Mouse (Mus musculus) layer of hippocampus, postnatal 36 days (tissue): ENCODE results near the gene Tdrd9. TPM values are rescaled to one million over a fixed set of nuclear protein-coding genes. Genes with fewer than 3 reads are reported as not detected.
"Not testable (repeated sequence)": the region's sequence is repeated elsewhere in the genome, so short reads cannot be mapped to it uniquely, and the experiment has no call there.

Experiments
- DNase-seq, 2 experiments: peaks; one replicate each; pipeline ENCODE4 v3.0.0; 2022
- total RNA-seq, 2 experiments: library from RNA; stranded (reverse); gene quantifications; 2 replicates each; pipeline ENCODE4 v1.2.3; 2021

The Tdrd9 gene
- total RNA-seq: under 1 TPM; 0.30 to 0.33 TPM

- no peak for DNase-seq
Measured at GRCm38 (mm10) chr12:111971231-111971686, at the start of gene Tdrd9. Gene Tdrd9 (plus strand): TSS chr12:111971559.

DNA sequence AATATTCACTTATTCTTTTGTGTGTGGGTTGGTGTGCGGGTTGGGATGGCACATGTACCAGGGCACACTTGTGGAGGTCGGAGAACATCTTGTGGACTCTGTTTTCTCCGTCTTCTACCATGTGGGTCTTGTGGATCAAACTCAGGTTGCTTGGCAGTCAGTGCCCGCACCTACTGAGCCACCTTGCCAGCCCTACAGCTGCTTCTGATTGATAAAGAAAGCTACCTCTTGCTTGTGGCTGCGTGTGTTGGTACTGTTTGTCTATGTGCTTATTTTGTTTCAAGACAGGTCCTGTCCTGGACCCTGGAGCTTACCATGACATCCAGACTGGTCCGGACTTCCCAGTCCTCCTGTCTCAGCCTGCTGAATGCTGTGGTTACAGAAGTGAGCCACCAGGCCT is 48.2 kb upstream of the Tdrd9 start:
- no peak for DNase-seq

DNA sequence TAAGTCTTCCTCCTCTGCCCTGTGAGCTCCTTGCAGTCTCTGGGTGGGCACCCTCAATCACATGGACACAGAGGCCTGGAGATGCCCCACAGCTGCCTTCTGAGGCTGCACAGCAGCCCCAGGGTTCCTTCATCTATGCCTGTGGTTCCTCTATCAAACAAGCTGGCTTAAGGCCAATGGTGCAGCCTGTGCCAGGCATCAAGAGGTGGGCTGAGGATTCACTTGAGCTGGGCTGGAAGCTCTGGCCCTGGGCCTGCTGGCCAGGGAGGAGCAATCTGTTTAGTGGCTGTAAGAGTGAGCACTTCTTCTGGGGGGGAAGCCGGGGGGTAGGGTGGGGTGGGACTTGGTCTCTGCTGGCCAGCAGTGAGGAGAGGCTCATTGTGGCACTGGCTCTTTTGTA is 44.0 kb upstream of the Tdrd9 start:
- DNase-seq: no peak

GRCm38 (mm10) chr12:111928411-111928966 is 42.9 kb upstream of the Tdrd9 start:
- DNase-seq: no peak

GRCm38 (mm10) chr12:111931411-111932025 is 39.8 kb upstream of the Tdrd9 start:
- no peak for DNase-seq

DNA sequence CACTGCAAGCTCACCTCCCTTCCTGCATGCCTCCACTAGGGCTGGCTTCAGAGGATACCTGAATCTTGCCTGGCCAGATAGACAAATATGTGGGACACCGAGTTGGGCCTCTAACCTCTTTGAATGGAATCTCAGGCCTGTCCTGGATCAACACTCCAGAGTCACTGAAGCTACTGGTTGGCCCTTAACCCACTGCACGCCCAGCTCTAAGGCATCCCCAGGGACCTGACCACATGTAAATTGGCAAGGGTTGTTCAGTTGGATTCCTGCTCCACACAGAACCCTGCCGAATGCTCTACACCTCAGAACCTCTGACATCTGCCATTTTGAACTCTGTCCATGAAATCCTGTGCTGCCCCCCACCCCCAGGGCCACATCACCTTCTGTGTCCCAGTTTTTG is 38.8 kb upstream of the Tdrd9 start:
- no peak for DNase-seq

GRCm38 (mm10) chr12:111933032-111933704 is 38.2 kb upstream of the Tdrd9 start:
- DNase-seq: no peak

DNA sequence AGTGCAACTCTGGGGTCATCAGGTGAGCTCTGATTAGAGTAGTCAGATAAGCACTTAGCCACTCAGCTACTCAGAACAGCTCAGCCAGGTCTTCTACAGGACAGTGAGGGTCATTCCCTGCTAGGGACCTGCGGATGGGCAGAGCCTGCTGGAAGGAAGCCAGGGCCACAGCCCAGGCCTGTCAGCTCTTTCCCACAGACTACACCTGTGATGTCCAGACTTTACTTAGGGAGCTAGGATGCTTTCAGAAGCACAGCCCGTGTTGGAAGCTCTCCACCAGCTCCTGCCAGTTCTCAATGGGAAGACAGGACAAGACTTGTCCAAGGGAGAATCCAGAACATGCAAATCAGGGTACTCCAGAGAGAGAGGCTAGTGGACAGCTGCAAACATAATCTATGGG is 37.4 kb upstream of the Tdrd9 start:
- no peak for DNase-seq

DNA sequence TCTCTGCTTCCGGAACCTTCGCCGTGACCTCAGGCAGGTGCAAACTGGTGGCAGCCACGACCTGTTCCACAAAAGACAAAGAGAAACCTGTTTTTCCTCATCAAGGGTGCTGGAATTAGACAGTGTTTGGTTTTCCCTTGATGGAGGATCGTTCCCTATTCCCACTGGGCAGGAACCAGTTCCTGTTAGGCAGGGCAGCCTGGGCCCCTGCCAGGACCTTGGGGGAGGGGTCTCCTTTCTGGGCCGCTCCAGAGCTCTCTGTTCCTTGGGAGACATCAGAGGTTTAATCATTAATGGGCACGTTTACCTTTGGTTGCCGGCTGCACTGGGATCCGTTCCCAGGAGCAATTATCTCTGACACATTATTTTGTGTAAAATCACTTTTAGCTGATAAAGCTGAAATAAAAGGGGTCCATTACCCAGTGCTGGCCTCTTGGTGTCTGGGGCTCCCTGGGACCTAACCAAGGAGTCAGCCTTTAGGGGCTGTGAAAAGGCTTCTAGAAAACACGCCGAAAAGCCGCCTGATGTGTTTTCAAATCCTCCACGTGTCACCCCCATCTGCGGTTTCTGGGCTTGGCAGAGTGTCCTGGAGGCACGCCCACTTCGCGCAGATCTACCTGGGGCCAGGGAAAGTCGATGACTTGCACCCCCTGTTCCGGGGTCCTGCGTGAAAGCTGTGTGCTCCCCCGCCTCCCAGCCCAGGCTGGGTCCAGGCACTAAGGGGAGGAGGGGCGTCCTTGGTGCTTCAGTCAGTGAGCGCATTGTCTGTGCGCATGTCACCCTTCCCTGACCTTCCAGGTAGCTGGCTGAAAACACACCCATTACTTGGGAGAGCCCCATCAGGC is 34.4 kb upstream of the Tdrd9 start:
- no peak for DNase-seq

GRCm38 (mm10) chr12:111938623-111939177 is 32.7 kb upstream of the Tdrd9 start:
- DNase-seq: no peak

DNA sequence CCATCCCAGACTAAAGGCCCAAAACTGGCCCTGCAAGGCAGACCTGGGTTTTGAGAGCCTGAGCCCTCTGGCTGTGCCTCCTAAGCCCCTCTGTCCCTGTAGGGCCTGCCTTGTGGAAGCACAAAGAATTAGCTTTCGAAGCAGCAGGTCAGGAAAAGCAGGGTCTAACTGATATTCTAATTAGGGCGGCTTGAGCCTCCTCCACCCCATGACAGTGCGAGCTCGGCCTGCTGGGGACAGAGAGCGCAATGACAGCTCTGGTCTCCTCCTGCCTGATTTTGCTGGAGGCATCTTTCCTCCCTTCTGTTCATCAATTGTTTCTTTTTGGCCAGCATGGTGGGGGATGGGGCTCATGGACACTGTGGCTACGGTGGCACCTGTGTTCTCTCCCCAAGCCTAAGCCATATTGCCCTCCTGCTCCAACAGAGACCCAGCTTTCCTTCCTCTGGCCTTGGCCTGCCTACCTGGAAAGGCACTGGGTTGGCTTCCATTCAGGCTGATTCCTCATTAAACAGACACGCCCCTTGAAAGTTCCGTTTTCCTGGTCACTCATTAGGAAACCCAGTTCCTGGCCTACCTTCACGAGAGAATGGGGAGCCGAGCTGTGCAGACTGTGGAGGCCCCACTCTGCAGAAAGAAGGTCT is 27.8 kb upstream of the Tdrd9 start:
- no peak for DNase-seq

DNA sequence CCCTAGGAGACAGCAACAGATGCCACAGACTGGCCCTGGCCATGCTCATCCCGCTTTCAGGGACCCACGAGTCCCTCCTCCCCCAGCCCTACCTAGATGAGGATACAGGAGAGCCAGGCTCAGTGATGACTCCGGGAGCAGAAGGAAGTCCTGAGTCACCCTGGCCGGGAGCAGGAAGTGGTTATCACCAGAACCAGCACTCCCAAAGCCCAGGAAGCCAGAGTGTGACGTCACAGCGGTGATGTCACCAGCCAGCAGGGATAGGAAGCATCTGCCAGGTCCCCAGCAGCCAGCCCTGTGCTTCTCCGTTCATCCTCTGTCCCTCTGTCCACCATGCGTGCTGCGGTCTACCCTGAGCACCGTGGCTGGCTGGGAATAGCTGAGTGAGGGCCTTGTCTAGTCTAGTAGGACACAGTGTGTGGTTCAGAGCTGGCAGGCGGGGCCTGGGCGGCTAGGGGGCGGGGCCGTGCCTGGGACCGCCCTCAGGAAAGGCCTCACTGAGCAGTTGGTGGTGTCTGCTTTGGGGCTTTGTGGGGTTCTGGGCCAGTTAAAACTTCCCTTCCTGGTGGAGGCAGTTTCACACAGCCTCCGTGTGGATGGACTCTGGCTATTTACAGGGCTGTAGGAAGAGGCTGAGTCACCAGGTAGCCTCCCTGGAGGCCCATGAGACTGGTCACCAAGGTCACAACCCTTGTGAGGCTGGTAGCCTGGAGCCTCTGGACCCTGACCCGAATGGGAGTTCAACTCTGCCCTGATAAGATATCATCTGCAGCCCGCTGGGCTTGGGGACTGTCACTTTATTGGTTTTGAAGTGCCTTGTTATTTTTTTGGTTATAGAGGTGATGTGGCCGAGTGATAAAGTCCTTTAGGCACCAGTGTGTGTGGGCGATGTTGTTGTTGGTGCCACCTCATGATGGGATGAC is 27.0 kb upstream of the Tdrd9 start:
- DNase-seq: not testable (repeated sequence)

GRCm38 (mm10) chr12:111945115-111945514 is 26.2 kb upstream of the Tdrd9 start:
- no peak for DNase-seq

DNA sequence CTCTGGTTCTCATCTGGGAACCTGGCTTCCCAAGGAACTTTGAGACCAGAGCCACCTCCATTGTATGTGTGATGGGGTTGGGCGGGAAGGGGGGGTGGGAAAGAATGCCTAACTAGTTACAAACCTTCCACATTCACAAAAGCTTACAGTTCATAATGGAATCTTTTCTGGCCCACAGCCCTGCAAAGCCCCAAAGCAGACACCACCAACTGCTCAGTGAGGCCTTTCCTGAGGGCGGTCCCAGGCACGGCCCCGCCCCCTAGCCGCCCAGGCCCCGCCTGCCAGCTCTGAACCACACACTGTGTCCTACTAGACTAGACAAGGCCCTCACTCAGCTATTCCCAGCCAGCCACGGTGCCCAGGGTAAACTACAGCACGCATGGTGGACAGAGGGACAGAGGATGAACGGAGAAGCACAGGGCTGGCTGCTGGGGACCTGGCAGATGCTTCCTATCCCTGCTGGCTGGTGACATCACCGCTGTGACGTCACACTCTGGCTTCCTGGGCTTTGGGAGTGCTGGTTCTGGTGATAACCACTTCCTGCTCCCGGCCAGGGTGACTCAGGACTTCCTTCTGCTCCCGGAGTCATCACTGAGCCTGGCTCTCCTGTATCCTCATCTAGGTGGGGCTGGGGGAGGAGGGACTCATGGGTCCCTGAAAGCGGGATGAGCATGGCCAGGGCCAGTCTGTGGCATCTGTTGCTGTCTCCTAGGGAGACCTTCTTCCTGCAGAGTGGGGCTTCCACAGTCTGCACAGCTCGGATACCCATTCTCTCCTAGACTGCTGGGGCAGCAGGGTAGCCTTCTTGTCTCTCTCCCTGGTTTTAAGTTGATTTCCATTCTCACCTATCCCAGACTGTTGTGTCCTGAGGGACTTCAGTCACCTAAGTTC is 25.3 kb upstream of the Tdrd9 start:
- not testable (repeated sequence) for DNase-seq

- no peak for DNase-seq
Measured at GRCm38 (mm10) chr12:111946716-111947115, 24.6 kb upstream of the Tdrd9 start.

- no peak for DNase-seq
Measured at GRCm38 (mm10) chr12:111950486-111950885, 20.9 kb upstream of the Tdrd9 start.

- DNase-seq: no peak
Measured at GRCm38 (mm10) chr12:111951701-111952100, 19.7 kb upstream of the Tdrd9 start.

DNA sequence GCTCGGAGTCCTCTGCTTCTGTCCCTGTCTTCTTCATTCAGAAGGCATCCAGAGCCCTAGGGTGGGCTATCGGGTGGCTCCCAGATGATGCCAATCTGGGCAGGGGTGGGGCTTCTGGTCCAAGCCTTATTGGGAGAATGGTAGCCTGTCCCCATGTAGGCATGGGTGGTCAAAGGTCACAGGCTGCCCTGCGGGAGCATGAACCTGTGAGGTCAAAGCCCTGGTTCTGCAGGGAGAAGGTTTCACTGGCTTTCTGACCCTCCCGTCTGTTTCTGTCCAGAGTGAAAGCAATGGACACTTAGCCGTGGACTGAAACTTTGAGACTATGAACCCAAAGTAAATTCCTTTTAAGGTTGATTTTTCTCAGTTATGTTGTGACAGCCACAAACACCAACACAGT is 15.2 kb upstream of the Tdrd9 start:
- DNase-seq: no peak

GRCm38 (mm10) chr12:111958101-111958865 is 13.1 kb upstream of the Tdrd9 start:
- peak; percentile 54 to 72 for DNase-seq
